Mouse (Mus musculus) G1E-ER4 (cell line): ENCODE results near the gene Hagh. TPM values are rescaled to one million over a fixed set of nuclear protein-coding genes. Genes with fewer than 3 reads are reported as not detected.

Experiments used
- GATA1 ChIP-seq: IDR thresholded peaks from one replicate; pipeline ENCODE4 v1.8.0; 2012; ENCODE audit warnings: low read length, inconsistent platforms
- polyA plus RNA-seq: library from polyadenylated mRNA; stranded (reverse); fragments of >175 nt; gene quantifications from 2 replicates; pipeline ENCODE4 v1.2.3, GENCODE M21; 2012

Gene Hagh
- 27.1 and 44.6 TPM in 2 replicates for polyA plus RNA-seq

- no peak for TF ChIP-seq GATA1
These were observed at the start of gene Hagh for GRCm38 (mm10) chr17:24839842-24840241. Gene Hagh, plus strand, starts transcription at chr17:24840143.

GRCm38 (mm10) chr17:24792190-24792589 is 47.8 kb upstream of the Hagh start:
- TF ChIP-seq GATA1 = no peak

- TF ChIP-seq GATA1 = no peak
These were observed 45.2 kb upstream of the Hagh start for GRCm38 (mm10) chr17:24794791-24795190.

GRCm38 (mm10) chr17:24796969-24797368 is 43.0 kb upstream of the Hagh start:
- no peak for TF ChIP-seq GATA1

GRCm38 (mm10) chr17:24798229-24798628 is 41.7 kb upstream of the Hagh start:
- TF ChIP-seq GATA1 = no peak

- TF ChIP-seq GATA1 = no peak
These were observed 40.5 kb upstream of the Hagh start for GRCm38 (mm10) chr17:24799476-24799875.

- no peak for TF ChIP-seq GATA1
These were observed 39.4 kb upstream of the Hagh start for GRCm38 (mm10) chr17:24800524-24800923.

GRCm38 (mm10) chr17:24803952-24804951 is 35.7 kb upstream of the Hagh start, which contains the start of gene Meiob:
Gene Meiob, plus strand, starts transcription at chr17:24804289.
- no peak for TF ChIP-seq GATA1

GRCm38 (mm10) chr17:24811211-24811610 is 28.7 kb upstream of the Hagh start:
- TF ChIP-seq GATA1 = no peak

- no peak for TF ChIP-seq GATA1
These were observed 27.7 kb upstream of the Hagh start for GRCm38 (mm10) chr17:24812215-24812614.

- TF ChIP-seq GATA1 = no peak
These were observed 24.7 kb upstream of the Hagh start for GRCm38 (mm10) chr17:24815256-24815655.

GRCm38 (mm10) chr17:24817503-24817902 is 22.4 kb upstream of the Hagh start:
- TF ChIP-seq GATA1 = no peak

GRCm38 (mm10) chr17:24818172-24818571 is 21.8 kb upstream of the Hagh start:
- no peak for TF ChIP-seq GATA1

- TF ChIP-seq GATA1 = no peak
These were observed 20.5 kb upstream of the Hagh start for GRCm38 (mm10) chr17:24819469-24819868.

- no peak for TF ChIP-seq GATA1
These were observed 18.3 kb upstream of the Hagh start for GRCm38 (mm10) chr17:24821351-24822280.

GRCm38 (mm10) chr17:24840341-24840740 is 398 bp downstream of the Hagh start:
- no peak for TF ChIP-seq GATA1
